Mouse (Mus musculus) layer of hippocampus, adult 18-20 months (tissue): ENCODE measurements around the gene Dthd1. TPM values are rescaled to one million over a fixed set of nuclear protein-coding genes. Genes with fewer than 3 reads are reported as not detected.

ENCODE experiments used
- DNase-seq, 2 experiments: peaks; one replicate each; pipeline ENCODE4 v3.0.0; 2022; ENCODE audit warnings: low spot score in 2 of 2
- long read RNA-seq: library from polyadenylated mRNA; stranded (forward); transcript quantifications from one replicate; pipeline ENCODE4 v2.0.0, GENCODE M21; 2021
- total RNA-seq, 2 experiments: library from RNA; stranded (reverse); gene quantifications; 2 replicates each; pipeline ENCODE4 v1.2.3; 2021

Gene Dthd1
- total RNA-seq, result under 1 TPM; 0.17 to 0.23 TPM
- long read RNA-seq, result 0 reads

DNA sequence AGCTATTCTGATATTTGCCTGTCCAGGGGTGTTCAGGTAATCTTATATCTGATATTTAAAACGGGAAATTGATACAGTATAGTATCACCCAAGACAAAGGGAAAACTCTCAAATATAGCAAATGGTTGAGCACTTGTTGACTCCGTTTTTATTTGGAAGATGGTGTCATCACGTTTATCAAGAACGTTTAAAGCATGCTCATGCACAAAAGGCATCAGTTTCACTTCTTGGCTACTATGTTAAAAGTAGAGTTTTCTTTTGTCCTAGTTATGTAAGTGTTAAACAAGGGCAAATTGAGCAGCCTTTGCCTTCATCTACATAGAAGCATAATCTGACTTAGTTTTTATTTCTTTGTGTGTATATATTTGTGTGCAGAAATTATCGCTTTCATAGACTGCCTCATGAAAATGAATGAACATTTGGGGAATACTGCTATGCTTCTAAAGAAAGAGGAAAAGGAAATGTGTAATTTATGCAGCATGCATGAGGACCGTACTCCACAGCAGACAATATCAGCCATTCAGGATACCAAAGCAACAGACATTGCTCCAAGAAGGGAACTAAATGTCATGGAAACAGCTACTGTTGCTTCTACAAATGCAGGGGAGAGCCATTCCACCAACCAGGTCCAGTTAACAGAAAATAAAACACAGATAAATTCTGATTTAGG, at the start of gene Dthd1:
TSS of gene Dthd1 (plus strand) at position 422 of the 670 bp plus-strand sequence.
- peak in 1 of 2 experiments; percentile 39 for DNase-seq

DNA sequence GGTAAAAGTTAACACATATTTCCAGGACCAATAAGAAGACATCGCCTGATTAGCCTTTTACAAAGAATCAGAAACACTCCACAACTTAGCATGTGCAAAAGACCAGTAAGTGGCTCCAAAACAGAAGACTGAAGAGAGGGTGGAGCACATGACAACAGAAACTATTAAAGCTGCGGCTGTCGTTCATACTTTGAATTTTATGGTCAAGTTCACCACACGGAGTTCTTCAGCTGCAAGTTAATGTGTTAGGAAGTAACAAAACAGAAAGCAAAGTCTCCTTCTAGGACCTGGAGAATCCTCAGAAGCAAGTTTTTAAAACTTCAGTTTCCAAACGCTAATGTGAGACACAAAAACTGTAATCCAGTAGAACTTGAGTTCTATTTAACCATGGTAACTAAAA, 49.5 kb upstream of the Dthd1 start:
- DNase-seq, result no peak

DNA sequence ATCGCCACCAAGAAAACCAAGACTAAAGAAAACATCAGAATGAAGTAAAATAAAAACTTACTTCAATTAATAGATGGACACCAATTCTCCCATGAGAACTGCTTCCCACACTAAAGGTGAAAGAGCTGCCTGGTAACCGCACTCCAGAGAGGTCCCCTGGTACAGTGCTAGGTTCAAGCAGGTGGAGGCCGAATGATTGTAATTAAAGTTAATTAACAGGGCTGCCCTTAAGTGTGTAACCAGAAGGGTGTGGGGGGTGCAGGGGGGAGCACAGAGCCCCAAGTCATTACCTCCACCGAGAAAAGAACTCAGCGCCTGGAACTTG, 48.2 kb upstream of the Dthd1 start:
- DNase-seq, result no peak

DNA sequence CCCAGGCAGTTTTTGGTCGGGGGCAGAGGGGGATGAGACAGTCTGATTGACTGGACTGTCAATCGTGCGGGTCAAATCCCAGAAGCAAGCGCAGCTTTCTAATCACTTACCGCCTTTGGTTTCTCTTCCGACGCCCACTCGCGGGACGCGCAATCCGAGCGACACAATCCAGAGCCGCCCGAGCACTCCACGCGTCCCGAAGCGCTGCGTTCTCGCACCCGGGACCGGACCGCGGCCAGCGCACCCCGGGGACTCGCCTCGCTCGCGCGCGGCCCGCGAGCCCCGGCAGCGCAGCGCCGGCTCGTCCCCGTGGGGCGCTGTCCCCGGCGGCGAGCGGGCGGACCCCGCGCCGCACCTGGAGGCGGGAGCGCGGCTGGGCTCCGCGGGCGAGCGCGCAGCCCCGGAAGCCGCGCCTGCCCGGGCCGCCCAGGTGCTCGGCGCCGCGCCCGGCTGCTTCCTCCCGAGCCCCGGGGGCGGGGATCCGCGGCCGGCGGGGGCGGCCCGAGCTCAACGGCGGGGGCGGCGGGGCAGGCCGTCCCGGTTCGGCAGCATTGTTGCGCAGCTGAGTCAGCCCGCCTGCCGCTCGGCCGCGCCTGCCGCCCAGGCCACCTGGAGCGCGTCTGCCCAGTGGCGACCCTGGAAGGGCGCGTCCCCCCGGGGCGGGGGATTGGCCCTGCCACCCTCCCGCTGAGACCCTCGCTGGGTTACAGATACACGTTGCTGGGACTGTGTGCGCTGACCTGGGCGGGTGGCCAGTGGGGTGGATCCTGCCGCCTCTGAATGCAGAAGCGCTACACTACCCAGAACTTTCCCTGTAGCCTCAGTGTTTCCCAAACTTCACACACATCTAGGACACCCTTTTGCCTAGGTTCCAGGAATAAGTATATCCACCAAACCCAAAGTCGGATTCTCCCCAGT, 47.6 kb upstream of the Dthd1 start, which contains the start of gene Arap2:
TSS of gene Arap2 (minus strand) at position 376 of the 918 bp plus-strand sequence.
- DNase-seq, result peak; percentile 28 to 61

DNA sequence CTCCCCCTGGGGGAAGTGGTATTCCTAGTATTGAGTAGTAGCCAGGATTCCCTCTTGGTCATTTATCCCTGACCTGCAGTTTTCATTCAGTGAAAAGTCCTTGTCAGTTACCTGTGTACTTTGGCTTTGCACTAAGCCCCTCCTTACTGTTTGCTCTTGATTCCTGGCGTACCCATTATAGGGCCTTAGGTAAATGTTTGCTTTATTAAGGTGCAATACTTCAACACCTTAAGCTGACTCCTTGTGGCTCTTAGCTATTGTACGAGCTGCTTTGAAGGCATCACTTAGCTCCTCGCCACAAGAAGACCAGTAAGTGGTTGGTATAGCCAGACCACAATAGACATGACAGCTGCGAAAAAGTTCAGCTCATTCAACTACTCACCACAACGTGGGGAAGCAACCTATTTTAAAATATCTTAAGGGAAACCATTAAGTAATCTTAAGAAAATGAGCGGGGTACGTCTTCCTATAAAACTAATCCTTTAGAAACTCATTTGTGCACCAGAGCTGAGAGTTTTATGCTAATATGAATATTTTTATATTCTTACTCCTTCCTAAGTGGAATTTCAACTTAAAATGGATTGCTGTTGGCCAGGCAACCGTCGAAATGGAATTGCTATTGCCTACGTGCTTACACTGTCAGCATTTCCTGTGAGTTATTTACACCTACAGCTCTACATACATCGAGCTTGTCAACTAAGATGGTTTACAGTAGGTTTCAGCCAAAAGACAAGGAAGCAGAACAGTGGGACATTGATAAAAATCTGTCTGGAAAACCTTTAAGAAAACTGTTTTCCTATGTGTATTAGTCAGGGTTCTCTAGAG, 41.6 kb upstream of the Dthd1 start:
- no peak for DNase-seq

DNA sequence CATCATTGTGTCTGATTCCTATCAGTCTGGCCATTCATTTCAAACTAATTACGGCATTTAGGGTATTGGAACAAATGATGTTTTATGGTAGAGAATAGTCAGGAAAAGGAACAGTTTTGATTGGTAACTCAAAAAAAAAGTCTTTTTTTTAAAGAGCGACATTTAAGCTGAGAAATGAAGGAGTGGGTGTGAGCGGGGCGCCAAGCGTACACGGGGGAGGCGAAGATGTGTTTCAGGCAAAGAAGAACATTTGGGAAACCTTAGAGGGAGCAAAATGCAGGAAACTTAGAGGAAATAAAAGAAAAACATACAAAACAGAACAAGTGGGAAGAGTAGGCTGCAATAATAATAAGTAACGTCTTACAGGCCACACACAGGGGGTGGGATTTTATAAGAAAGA, 35.8 kb upstream of the Dthd1 start:
- peak; percentile 21 to 46 for DNase-seq

DNA sequence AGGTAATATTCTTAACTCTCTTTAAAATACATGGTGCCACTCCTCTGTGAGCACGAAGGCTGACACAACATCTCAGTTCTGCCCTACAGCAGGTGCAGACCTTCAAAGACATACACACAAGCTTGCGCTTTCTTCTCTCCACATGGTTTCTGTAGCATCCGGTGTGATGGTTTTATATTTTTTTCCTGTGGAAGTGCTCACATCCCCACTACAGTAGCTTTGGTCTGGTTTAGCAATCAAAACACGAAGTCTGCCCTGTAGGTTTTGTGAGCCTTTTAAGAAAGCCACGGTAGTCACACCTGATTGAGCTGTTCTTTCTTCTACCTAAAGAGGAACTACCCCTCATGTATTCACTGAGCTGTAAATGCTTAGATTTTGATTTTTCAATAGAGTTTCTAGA, 34.9 kb upstream of the Dthd1 start:
- no peak for DNase-seq

DNA sequence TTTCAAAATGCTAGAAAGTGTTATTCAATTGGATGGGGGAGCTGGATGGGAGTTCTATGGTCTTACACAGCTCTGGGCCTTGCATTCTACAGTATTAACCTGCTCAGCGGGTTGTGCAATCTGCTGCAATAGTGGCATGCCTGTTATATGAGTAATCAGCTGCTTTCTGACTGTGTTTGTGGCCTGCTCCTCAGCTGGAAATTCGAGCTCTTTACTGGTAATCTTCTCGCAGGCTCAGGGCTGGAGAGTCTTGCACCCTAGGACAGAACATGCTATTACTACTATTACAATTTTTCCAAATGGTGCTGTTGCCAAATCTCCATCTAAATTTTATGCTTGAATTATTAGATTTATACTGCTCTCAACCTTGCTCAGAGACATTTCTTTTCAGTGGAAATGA, 26.8 kb upstream of the Dthd1 start:
- DNase-seq, result no peak

DNA sequence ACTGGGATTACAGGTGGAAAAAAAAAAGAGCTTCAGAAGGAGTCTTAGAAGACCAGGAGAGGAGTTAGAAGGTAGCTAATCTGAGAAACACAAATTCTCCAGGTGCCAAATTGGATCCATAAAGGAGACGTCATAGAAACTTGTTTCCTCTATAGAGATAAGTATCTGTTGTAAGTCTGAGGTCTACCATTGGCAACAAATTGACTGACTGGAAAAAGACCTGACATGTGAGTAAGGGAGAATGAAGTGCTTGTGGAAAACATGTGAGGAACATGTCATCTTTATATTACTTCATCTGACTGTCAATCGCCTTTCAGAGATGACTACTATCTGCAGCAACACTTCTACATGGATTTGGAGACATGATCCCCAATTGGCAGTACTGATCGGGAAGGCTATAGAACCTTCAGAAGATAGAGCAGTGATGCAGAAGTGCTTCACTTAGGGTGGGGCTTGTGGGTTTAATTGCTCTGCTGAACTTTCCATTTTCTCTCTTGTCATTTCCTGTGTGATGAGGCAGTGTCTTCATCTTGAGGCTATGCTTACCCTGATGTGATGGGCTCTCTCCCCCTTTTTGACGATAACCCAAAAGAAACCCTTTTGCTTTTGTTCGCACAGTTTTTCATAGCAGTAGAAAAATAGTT, 22.6 kb upstream of the Dthd1 start:
- DNase-seq, result no peak

DNA sequence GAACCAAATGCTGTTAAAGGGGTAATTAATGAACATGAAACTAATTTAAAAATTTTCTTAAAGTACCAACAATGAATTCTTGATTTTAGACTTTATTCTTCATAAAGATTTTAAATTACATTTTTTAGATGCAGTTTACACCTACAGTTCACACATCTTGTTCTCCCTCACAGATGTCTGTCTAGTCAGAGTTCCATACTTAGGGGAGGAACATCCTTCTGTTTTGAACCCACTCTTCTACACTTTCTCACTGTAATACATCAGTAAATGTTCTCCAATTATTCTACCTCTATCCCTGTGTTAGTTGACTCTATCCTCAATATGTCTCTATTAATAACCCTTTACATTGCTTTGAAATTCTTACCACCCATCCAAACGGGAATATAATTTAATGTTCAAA, 20.8 kb upstream of the Dthd1 start:
- no peak for DNase-seq

DNA sequence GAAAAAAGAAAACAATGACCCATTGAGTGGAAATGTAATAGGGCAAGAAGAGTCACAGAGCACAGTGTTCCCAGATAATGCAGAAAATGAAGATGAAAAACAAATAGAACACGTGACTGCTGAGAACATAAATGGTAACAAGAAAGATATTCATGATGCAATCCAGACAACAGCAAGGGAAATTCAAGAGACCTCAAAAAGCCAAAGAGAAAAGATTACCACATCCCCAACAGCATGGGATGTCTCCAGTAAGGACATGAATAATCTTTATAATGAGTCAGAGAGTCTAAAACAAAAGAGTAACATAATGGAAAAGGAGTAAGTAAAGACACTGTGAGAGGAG, 420 bp downstream of the Dthd1 start:
- no peak for DNase-seq

DNA sequence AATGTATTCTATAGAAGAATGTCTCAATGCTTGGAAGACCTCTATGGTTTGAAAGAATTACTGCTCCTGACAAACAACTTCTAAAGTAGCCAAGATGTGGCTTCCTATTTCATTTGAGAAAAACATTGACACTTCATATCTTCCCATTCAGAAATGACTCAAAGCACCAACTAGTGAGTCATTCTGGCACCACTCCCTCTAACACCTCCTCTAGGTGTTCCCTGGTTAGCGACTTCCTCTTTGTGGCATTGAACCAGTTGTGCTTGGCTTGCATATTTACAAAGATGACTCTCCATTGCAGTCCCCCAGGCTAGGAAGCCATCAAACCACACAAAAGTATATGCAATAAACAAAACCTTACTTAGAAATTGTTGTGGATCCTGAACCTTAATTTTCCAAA, 2.1 kb downstream of the Dthd1 start:
- DNase-seq, result no peak

DNA sequence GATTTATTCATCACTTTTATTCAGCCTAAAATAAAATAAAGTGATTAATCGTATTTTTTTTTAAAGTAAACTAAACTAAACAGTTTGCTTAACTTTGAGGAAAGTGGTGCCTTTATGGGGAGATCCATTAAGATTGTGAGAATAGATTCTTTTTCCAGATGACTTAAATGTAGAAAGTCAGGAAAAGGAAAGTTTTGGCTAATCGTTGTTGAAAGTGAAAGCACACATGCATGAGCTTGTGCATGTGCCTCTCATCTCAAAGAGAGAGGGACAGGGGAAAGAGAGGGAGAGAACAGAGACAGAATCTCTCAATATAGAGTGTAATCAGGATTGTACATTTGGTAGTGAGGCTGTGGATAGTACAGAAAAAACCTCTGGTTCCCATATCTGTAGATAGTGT, 5.9 kb downstream of the Dthd1 start:
- DNase-seq, result no peak

DNA sequence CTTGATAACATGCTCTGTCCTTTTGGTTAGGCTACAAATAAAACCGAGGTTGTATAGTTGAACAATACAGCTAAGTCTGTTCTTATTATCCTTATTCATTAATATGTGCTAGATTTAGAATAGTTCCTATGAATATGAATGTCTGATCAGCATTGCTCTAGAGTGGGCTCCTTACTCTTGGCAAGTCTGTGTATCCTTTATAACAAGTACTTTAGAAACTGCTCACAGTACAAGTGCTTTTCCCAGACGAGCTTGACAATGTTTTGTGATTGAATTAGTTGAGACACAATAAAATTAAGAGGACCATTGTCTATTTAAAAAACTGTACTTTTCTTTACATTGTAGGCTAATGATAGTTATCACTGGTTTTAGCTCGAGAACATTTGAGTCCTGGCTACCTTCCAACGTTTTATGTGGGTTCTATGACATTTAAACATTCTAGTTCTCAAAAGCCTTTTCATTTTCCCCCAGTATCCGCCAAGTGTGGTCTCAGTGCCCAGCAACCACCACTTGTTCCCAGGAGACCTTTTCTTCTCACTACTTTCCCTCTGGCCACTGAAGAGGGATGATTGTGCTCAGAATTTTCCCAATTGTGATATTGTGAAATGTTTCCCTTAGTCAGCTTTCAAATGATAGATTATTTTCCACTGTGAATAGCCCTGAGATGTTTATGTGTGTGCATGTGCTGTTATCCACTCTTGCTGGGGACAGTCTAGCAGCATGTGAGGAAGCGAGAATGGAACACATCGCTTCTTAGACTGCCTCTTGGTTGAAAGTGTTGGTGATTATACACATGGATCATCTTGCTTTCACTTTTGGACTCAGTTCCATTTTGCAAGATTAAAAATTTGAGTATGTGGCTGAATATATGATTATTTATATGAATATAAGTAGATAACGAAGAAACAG, 7.0 kb downstream of the Dthd1 start:
- DNase-seq, result no peak

DNA sequence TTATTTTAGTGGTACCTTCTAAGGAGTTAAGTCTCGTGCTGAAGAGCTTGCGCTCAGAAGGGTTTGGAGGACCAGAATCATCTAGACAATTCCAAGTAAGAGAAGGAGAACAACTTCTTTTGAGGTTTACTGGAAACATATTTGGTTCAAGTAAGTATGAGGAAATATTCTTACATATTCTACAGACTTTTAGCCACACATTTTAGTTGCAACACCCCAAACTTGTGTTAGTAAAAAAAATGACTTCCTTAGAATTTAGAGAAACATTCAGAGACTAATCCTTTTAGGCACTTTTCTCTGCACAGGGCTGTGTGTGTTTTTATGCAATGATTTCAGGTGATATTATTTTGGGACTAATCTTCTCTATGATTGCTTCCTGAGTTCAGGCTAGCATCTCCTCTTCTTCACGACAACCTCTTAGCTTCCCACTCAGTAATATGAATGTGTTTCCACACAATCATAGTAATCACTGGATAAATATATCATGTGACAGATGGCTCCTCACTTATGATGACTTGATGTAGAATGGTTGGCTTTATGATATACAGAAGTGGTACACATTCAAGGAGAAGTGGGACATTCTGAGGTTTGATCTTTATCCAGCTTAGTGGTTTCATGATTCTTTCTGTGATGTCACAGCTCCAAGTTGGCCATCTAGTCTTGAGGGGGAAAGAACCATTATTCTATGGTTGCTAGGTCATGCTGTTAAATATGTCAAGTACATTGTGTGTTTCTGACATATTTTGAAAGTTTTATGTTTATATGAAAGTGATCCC, 29.5 kb downstream of the Dthd1 start:
- no peak for DNase-seq

DNA sequence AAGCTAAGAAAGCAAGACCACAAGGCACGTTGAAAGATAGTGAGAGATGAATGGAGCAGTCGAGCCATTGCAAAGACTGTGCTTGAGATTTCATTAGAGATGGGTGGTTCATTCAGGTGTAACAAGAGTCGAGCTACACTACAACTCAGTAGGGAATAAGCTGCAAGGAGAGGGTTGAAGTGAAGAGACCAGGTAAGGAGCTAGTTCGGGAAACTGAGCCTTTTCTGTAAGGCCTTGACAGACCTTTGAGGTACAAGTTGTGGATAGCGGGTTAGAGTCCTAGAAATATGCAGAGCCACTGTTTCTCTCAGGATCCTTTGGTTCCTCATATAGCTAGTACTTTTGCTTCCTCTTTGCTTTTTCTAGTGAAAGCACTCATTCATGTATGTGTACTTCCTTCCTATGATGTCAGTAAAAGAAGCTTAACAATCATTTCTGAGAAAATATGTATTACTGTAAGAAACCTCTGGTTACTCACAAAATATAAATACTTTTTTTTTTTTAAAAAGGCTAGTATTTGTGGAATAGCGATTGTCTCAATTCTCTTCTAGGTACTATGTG, 33.0 kb downstream of the Dthd1 start:
- no peak for DNase-seq

DNA sequence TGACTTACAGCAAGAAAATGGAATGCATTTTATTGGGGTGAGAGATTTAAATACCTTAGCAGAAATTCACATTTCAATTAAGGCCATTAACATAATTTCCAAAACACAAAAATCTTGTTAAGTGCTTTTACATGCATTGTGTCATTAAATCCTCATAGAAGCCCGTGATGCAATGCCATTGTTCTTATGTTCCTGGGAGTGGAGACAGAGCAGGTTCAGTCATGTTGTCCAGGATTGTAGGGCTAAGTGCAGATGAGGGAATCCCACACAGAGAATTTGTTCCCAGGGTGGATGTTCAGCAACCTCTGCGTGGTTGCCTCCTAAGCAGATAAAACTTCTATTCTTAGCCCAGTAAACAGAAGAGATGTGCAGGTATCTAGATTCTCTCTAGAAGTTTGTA, 37.7 kb downstream of the Dthd1 start:
- no peak for DNase-seq

DNA sequence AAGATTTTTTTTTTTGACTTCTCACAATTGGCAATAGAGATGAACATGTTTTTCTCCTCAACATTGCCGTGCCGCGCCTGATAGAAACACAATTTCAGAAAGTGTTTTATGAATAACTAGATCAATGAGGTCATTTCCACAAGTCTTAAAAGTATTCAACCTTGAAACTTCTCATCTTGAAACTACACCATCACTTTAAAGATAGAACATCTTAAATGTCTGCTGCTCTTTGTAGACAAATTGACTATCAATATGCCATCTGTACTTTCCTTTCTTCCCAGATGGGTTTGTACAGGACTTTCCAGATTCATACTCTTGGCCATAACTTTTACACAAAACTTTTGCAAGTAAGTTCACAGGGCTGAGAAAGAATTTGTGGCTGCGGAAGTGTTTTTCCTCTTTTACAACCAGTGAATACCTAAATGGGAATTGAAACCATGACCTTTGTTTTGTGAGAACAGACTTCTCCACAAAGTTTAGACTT, 40.8 kb downstream of the Dthd1 start:
- no peak for DNase-seq

DNA sequence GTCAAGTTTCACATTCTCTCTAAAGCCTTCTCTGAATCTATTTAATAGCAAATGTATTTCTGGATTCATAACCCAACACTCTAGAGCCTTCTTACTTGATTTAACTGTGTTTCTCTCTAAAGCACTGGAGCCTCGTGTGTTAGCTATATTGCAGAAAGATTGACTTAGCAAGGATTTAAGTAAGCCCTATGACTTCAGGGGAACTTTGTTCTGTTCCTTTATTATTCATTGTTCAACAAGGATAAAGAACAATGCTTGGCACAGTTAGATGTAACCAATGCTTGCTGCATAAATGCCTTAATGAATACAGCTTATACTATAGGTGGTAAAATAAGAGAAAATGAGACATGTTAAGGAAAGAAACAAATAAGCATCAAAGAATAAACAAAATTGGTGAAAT, 43.9 kb downstream of the Dthd1 start:
- no peak for DNase-seq
